Mouse (Mus musculus): ENCODE results near the gene Eef2. TPM values are rescaled to one million over a fixed set of nuclear protein-coding genes. Genes with fewer than 3 reads are reported as not detected.
"Not testable (repeated sequence)": the region's sequence is repeated elsewhere in the genome, so short reads cannot be mapped to it uniquely, and the experiment has no call there.

Eef2 gene
- total RNA-seq, 2 experiments from 2014 or later: 1,324 to 1,404 TPM

GRCm38 (mm10) chr10:81145778-81146177, 30.7 kb upstream of the Eef2 start:
- DNase-seq (ENCODE audit: low spot score in 2 of 2): no peak

GRCm38 (mm10) chr10:81146296-81146695, 30.1 kb upstream of the Eef2 start:
- no peak for DNase-seq (ENCODE audit: low spot score in 2 of 2)

GRCm38 (mm10) chr10:81151261-81151660, 25.2 kb upstream of the Eef2 start:
- no peak for DNase-seq (ENCODE audit: low spot score in 2 of 2)

GRCm38 (mm10) chr10:81152609-81153008, 23.8 kb upstream of the Eef2 start:
- no peak for DNase-seq (ENCODE audit: low spot score in 2 of 2)

GRCm38 (mm10) chr10:81154313-81154712, 22.1 kb upstream of the Eef2 start:
- DNase-seq (ENCODE audit: low spot score in 2 of 2): no peak

GRCm38 (mm10) chr10:81154736-81155135, 21.7 kb upstream of the Eef2 start:
- no peak for DNase-seq (ENCODE audit: low spot score in 2 of 2)

GRCm38 (mm10) chr10:81161602-81162317, 14.7 kb upstream of the Eef2 start:
- no peak for DNase-seq (ENCODE audit: low spot score in 2 of 2)

- no peak for DNase-seq (ENCODE audit: low spot score in 2 of 2)
Measured at GRCm38 (mm10) chr10:81162318-81162652, 14.1 kb upstream of the Eef2 start.

GRCm38 (mm10) chr10:81165118-81165517, 11.3 kb upstream of the Eef2 start:
- no peak for DNase-seq (ENCODE audit: low spot score in 2 of 2)

GRCm38 (mm10) chr10:81167200-81168086, 9.0 kb upstream of the Eef2 start, which contains the start of gene Pias4:
Gene Pias4, minus strand, starts transcription at chr10:81167923.
- peak; percentile 100 for DNase-seq (ENCODE audit: low spot score in 2 of 2)

GRCm38 (mm10) chr10:81168087-81168431, 8.4 kb upstream of the Eef2 start:
- peak in 1 of 2 experiments; percentile 66 for DNase-seq (ENCODE audit: low spot score in 2 of 2)

- DNase-seq (ENCODE audit: low spot score in 2 of 2): peak in 1 of 2 experiments; percentile 83
Measured at GRCm38 (mm10) chr10:81168521-81169244, 7.7 kb upstream of the Eef2 start.

GRCm38 (mm10) chr10:81169411-81169900, 7.0 kb upstream of the Eef2 start:
- DNase-seq (ENCODE audit: low spot score in 2 of 2): not testable (repeated sequence)

GRCm38 (mm10) chr10:81173132-81173531, 3.3 kb upstream of the Eef2 start:
- DNase-seq (ENCODE audit: low spot score in 2 of 2): peak; percentile 75 to 82

GRCm38 (mm10) chr10:81174617-81175344, 1.6 kb upstream of the Eef2 start:
- DNase-seq (ENCODE audit: low spot score in 2 of 2): peak; percentile 82 to 90

- DNase-seq (ENCODE audit: low spot score in 2 of 2): not testable (repeated sequence)
Measured at GRCm38 (mm10) chr10:81175345-81175701, 1.1 kb upstream of the Eef2 start.

- DNase-seq (ENCODE audit: low spot score in 2 of 2): peak in 1 of 2 experiments; percentile 69
Measured at GRCm38 (mm10) chr10:81175936-81176465, 430 bp upstream of the Eef2 start.

GRCm38 (mm10) chr10:81177491-81177925, 1.1 kb downstream of the Eef2 start:
- no peak for DNase-seq (ENCODE audit: low spot score in 2 of 2)

GRCm38 (mm10) chr10:81177958-81178712, 1.7 kb downstream of the Eef2 start:
- no peak for DNase-seq (ENCODE audit: low spot score in 2 of 2)

- DNase-seq (ENCODE audit: low spot score in 2 of 2): no peak
Measured at GRCm38 (mm10) chr10:81178927-81179326, 2.5 kb downstream of the Eef2 start.
